Comparison of ENCODE assay signal across 33 mouse cellular contexts in genomic region chr1:23064717-23065475, GRCm38 (mm10). TPM values are rescaled to one million over a fixed set of nuclear protein-coding genes. Genes with fewer than 3 reads are reported as not detected.
"Had no signal": no experiment of that assay in that cellular context is flagged by ENCODE, and none has a peak within 500 bp of the region (broad histone marks: within the 10 kb centered on the region; RNA-seq: fewer than 3 reads in every experiment).

No protein-coding gene starts in this region.

- DNase-seq: forebrain, postnatal 0 days; gastrocnemius, postnatal 14 days; gastrocnemius, postnatal 36 days; heart, adult 2 months; heart, postnatal 14 days; heart, postnatal 36 days; kidney, adult 11 months; kidney, adult 2 months; kidney, adult 9 months; kidney, postnatal 14 days; kidney, postnatal 36 days had no signal

- H3K36me3 ChIP-seq: forebrain, embryonic 15.5 days; heart, embryonic 13.5 days; heart, embryonic 15.5 days; hindbrain, embryonic 13.5 days; hindbrain, embryonic 15.5 days; kidney, embryonic 15.5 days; limb, embryonic 13.5 days; limb, embryonic 15.5 days had no signal

- H3K9me3 ChIP-seq: forebrain, embryonic 15.5 days; heart, embryonic 13.5 days; heart, embryonic 15.5 days; hindbrain, embryonic 13.5 days; hindbrain, embryonic 15.5 days; kidney, embryonic 15.5 days; limb, embryonic 13.5 days; limb, embryonic 15.5 days had no signal

- H3K27ac ChIP-seq: forebrain, embryonic 15.5 days; heart, adult 2 months; heart, embryonic 13.5 days; heart, embryonic 15.5 days; hindbrain, embryonic 13.5 days; hindbrain, embryonic 15.5 days; hindbrain, postnatal 0 days; kidney, embryonic 15.5 days; kidney, postnatal 0 days; left cerebral cortex, adult 2 months; limb, embryonic 13.5 days; limb, embryonic 15.5 days had no signal

- ATAC-seq: forebrain, embryonic 15.5 days; forebrain, postnatal 0 days; hindbrain, postnatal 0 days had no signal

- H3K9ac ChIP-seq: forebrain, embryonic 15.5 days; forebrain, postnatal 0 days; heart, embryonic 13.5 days; heart, embryonic 15.5 days; hindbrain, embryonic 13.5 days; hindbrain, embryonic 15.5 days; kidney, embryonic 15.5 days; limb, embryonic 13.5 days; limb, embryonic 15.5 days had no signal

- H3K4me2 ChIP-seq: forebrain, embryonic 15.5 days; heart, embryonic 11.5 days; heart, embryonic 13.5 days; heart, embryonic 15.5 days; hindbrain, embryonic 13.5 days; hindbrain, embryonic 15.5 days; kidney, embryonic 15.5 days; limb, embryonic 13.5 days; limb, embryonic 15.5 days had no signal

- H3K4me3 ChIP-seq: forebrain, embryonic 15.5 days; heart, adult 2 months; heart, embryonic 13.5 days; heart, embryonic 15.5 days; hindbrain, embryonic 13.5 days; hindbrain, embryonic 15.5 days; kidney, embryonic 15.5 days; left cerebral cortex, adult 2 months; limb, embryonic 13.5 days; limb, embryonic 15.5 days had no signal

- H3K27me3 ChIP-seq: forebrain, embryonic 15.5 days; heart, embryonic 15.5 days; hindbrain, embryonic 13.5 days; hindbrain, embryonic 15.5 days; kidney, embryonic 15.5 days; limb, embryonic 13.5 days; limb, embryonic 15.5 days had no signal

- H3K4me1 ChIP-seq: forebrain, embryonic 15.5 days; heart, embryonic 13.5 days; hindbrain, embryonic 13.5 days; hindbrain, embryonic 15.5 days; kidney, embryonic 15.5 days; limb, embryonic 13.5 days; limb, embryonic 15.5 days had no signal

RNA-seq across cellular contexts. Expression of gene 4933415F23Rik, which starts 37.2 kb away (rescaled TPM):
- total RNA-seq: heart, adult 2 months; heart, postnatal 14 days; heart, postnatal 36 days; hematopoietic stem cell, adult 5-6 weeks; hindbrain, postnatal 0 days; layer of hippocampus, adult 18-20 months; layer of hippocampus, postnatal 10 days; left cerebral cortex, adult 2 months; left cerebral cortex, postnatal 14 days; left cerebral cortex, postnatal 36 days; liver, adult 2 months had no signal
- polyA plus RNA-seq: forebrain, embryonic 15.5 days; forebrain, postnatal 0 days; heart, embryonic 11.5 days; heart, embryonic 13.5 days; heart, embryonic 15.5 days; heart, postnatal 0 days; hindbrain, embryonic 11.5 days; hindbrain, embryonic 13.5 days; hindbrain, embryonic 15.5 days; hindbrain, postnatal 0 days; kidney, embryonic 15.5 days; kidney, postnatal 0 days; large intestine, adult 2 months; limb, embryonic 11.5 days; limb, embryonic 13.5 days; limb, embryonic 15.5 days; liver, adult 2 months had no signal
